Mouse (Mus musculus) urinary bladder, postnatal 4 days (tissue): ENCODE results near the gene Axin1.
"Not testable (repeated sequence)": the region's sequence is repeated elsewhere in the genome, so short reads cannot be mapped to it uniquely, and the experiment has no call there.

Source experiments
- DNase-seq, 2 experiments: peaks; one replicate each; pipeline ENCODE4 v3.0.0; 2021 to 2022; ENCODE audit warnings: low spot score in 2 of 2

The Axin1 gene

GRCm38 (mm10) chr17:26187592-26187991 is 49.1 kb downstream of the Axin1 start:
- DNase-seq, result no peak

GRCm38 (mm10) chr17:26188091-26188805 is 49.8 kb downstream of the Axin1 start:
- DNase-seq, result no peak

DNA sequence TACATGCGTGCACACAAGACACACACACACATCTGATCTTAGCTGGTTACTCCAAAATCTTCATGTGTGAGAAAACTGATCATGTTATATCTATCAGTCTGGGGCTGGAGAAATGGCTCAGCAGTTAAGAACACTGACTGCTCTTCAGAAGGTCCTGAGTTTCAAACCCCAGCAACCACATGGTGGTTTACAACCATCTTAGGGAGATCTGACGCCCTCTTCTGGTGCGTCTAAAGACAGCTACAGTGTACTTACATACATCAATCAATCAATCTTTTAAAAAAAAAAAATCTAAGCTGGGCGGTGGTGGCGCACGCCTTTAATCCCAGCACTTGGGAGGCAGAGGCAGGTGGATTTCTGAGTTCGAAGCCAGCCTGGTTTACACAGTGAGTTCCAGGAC is 53.0 kb downstream of the Axin1 start:
- DNase-seq, result not testable (repeated sequence)

DNA sequence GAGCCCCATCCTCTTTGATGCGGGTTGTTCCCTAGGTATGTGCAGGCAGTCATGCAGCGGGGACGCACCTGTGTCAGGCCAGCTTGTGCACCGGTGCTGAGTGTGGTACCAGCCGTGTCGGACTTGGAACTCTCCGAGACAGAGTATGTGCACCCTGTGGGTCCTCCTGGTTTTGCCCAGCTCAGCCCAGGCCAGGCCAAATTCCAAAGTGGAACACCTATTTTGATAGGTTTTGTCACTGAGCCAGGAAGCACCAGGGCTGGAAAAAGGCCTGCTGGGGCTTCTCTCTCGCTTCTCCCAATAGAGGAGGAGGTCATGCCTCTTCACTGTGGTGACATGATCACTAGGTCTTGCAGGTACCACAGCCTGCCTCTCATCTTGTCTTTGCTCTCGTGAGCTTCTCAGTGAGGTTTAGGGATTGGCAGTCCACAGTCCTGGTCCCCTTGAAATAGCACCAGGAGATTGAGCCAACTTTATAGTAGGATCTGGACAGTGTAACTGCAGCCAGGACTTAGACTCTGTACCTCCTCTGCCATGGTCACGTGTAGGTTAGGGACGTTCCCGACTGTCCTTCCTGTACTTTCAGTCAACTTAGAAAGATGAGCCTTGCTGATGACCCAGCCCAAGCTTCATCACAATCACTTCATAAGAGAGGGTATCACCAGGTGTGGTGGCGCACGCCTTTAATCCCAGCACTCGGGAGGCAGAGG is 54.1 kb downstream of the Axin1 start:
- no peak for DNase-seq

- DNase-seq, result no peak
Measured at GRCm38 (mm10) chr17:26198892-26199291, 60.4 kb downstream of the Axin1 start, which contains the start of gene Pdia2. Pdia2 (minus strand) TSS chr17:26199087.

- DNase-seq, result no peak
Measured at GRCm38 (mm10) chr17:26200831-26201705, 62.6 kb downstream of the Axin1 start.

- no peak for DNase-seq
Measured at GRCm38 (mm10) chr17:26201998-26202397, 63.5 kb downstream of the Axin1 start.

DNA sequence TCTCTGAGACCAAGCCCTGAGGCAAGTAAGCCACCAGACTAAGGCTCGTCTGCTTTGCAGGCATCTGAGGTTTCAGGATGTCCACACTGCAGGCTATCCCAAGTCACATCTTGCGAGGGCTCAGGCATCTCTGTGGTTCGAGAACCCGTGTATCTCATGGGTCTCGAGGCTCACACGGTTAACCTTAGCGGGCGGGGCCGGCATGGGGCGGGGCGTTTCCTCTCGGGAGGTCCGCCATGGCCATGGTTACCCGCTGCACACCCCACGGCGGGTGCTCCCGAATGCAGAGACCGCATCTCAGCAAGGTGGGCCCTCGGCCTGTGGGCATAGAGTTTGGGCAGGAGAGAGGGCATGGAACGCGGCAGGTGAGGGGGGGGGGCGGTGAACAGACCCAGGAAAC is 64.2 kb downstream of the Axin1 start, which contains the start of gene Rgs11:
Gene Rgs11, plus strand, starts transcription at position 215 of the 400 bp plus-strand sequence.
- peak in 1 of 2 experiments; percentile 40 for DNase-seq

- no peak for DNase-seq
Measured at GRCm38 (mm10) chr17:26203321-26203811, 64.9 kb downstream of the Axin1 start.

GRCm38 (mm10) chr17:26204766-26205165 is 66.3 kb downstream of the Axin1 start:
- no peak for DNase-seq

DNA sequence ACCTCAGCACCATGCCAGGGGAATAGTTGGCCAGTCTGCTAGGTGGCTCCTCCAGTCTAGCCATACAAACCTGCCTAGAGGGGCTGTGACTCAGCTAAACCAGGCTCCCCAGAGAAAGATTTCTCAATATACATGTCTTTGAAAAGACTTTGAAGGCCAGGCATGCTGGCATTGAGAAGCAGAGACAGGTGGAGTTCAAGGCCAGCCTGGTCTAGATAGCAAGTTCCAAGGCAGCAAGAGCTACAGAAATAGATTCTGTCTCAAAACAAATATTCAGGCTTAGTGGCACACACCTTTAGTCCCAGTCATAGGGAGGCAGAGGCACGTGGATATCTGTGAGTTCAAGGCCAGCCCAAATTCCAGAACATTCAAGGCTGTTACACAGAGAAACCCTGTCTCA is 67.9 kb downstream of the Axin1 start:
- DNase-seq, result no peak

- no peak for DNase-seq
Measured at GRCm38 (mm10) chr17:26207686-26208085, 69.2 kb downstream of the Axin1 start, which contains the start of gene Arhgdig. Arhgdig (minus strand) TSS chr17:26207786.

DNA sequence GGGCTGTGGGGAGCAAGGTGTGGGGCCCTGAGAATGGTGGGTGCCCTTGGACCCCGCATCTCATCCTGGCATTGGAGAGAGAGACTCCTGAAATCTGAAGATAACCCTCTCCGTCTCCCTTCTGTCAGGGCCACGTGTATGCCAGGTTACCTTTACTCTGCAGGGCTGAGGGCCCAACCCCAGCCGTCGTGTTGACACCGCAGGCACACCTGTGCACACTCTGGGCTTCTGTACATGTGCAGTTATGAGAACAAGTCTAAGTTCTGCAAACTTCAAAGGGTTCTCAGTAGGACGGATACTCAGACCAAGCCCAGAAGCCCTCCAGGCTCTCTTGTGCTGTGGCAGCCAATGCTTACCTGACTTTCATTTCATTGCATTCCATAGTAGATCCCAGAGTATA is 73.8 kb downstream of the Axin1 start:
- no peak for DNase-seq

DNA sequence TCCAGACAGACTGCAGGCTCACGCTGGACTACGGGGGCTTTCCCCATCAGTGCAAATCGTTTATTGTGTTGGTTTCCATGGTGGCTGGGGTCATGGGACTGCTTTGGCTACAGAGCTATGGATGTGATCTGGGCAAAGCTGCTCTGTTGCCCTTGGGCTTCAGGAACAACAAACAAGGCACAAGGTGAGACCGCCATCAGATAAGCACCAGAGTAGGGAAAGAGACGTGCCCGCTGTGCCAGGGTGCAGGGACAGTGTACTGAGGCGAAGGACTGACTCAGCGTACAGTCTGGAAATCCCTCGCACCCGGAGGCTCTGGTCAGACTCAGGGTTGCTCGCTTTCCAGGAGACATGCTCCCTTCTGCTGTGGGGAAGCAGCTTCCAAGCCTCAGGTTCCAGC is 74.2 kb downstream of the Axin1 start:
- no peak for DNase-seq

GRCm38 (mm10) chr17:26221508-26221907 is 83.0 kb downstream of the Axin1 start:
- DNase-seq, result no peak

DNA sequence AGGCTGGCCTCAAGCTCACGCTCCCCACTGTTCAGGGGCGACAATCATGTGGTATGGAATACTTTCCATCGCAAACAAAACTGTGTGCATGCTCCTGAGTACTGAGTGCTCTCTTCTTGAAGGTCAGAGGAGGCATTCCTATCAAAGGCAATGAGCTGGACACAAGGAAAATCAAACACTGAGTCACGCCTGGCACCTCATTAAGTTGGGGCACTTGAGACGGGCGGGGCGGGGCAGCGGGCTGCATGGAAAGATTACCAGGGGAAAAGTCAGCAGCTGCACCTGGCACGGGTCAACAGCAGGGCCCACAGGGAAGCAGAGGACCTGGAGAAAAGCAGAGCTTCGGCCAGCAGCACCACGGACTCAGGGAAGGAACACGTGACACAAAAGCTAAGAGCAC is 86.7 kb downstream of the Axin1 start:
- DNase-seq, result no peak

DNA sequence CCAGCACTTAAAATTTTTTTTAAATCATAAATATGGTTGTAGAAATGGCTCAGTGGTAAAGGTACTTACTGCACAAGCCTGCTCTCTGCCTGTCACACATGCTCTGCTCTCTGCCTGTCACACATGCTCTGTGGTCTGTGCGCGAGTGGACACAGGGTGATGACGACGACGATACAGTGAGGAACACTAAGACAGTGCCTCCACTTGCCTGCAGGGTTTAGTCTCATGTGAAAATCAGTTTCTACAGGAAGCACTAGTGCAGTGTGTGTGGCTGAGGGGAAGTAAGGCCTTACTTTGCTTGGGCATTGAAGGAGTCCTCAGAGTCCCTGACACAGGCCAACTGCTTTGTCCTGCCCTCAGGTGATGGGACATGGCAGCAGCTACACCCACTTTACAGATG is 91.3 kb downstream of the Axin1 start:
- no peak for DNase-seq

- no peak for DNase-seq
Measured at GRCm38 (mm10) chr17:26231156-26231555, 92.7 kb downstream of the Axin1 start.

DNA sequence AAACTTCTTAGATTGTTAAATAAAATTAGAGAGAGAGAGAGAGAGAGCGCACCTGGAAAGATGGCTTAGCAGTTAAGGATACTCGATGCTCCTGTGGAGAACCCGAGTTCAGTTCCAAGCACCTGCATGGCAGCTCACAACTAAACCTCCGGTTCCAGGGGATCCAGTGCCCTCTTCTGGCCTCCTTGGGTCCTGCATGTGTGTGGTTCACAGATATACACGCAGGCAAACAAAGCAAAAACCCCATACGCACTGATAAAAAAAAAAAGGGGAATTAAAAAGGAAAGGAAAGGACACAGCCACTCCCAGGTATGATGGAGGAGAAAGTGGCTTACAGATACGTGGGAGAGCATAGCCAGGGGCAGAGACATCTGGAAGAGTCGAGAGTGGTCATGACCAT is 94.4 kb downstream of the Axin1 start:
- DNase-seq, result no peak

DNA sequence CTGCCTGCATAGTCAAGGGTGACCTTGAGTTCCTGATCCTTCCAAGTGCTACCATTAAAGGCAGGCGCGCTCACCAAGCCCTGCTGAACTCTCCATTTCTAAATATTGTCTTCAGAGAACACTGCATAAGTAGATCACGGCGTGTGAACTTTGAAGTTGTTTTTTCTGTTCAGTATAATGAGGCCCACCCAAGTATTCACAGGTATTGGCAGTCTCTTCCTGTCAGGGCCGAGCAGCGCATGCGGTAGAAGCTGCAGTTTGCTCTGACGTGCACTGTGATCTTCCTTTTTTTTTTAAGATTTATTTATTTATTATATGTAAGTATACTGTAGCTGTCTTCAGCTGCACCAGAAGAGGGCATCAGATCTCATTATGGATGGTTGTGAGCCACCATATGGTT is 95.9 kb downstream of the Axin1 start:
- DNase-seq, result no peak

- DNase-seq, result no peak
Measured at GRCm38 (mm10) chr17:26235077-26235815, 96.8 kb downstream of the Axin1 start.
